Mouse (Mus musculus): ENCODE data around the gene Mycn. TPM values are rescaled to one million over a fixed set of nuclear protein-coding genes. Genes with fewer than 3 reads are reported as not detected.

Gene Mycn
- polyA plus RNA-seq, 1 experiment from 2014 or later, result 3.4 TPM

DNA sequence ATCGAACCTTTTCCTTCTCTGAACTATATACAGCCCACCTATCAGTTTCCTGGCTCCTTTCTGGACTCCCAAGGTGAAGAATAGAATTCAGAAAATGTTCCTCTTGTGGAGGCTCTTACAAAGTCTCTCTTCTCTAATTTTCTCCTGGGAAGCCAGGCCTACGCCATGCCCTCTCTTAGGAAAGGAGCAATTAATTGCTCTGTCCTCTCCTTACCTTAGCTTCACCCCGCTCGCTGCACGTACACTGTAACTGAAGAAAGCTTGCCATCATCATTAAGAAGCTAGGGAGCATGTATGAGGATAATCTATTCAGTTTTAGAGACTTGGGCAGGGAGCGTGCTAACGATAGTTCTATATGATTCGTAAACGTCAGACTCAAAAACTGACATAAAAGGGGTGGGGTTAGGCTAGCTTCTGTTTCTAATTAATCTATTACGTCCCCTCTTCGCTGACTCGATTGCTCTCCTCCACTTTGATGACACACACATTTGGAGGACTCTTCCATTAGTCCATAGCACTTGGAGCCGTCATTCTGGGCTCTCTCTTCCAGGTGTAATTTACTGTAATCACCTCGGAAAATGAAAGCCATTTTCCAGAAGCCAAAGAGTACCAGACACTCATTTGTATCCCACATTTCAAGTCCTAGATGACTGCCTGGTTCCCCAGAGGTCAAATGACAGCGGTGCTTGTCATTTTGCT, 55.4 kb downstream of the Mycn start:
- H3K4me2 ChIP-seq (ENCODE audit: low read depth, low read length), result no peak overlapping the region
- WGBS (ENCODE audit: insufficient replicate concordance), result 66% methylated on average over 15 of the region's 15 CpGs
- no peaks in the 10 kb centered on the region for H3K36me3 ChIP-seq (ENCODE audit: control insufficient read depth, insufficient read depth)
- no peaks in the 10 kb centered on the region for H3K4me1 ChIP-seq (ENCODE audit: control insufficient read depth, low read depth, low read length)
- no peaks in the 10 kb centered on the region for H3K27me3 ChIP-seq (ENCODE audit: control insufficient read depth, insufficient read depth, low read depth, low read length)
- ATAC-seq (ENCODE audit: low read depth), result no peak
- H3K27ac ChIP-seq (ENCODE audit: low read length), result no peak overlapping the region
- no peak overlapping the region for H3K9ac ChIP-seq (ENCODE audit: low read depth, low read length)
- no peak overlapping the region for H3K4me3 ChIP-seq (ENCODE audit: low read depth, low read length)
- no peaks in the 10 kb centered on the region for H3K9me3 ChIP-seq (replicated peaks; ENCODE audit: control insufficient read depth, low read length)

Measured in liver, embryonic 16.5 days (tissue).